ENCODE assay signal across 16 mouse cellular contexts in the genomic region with DNA sequence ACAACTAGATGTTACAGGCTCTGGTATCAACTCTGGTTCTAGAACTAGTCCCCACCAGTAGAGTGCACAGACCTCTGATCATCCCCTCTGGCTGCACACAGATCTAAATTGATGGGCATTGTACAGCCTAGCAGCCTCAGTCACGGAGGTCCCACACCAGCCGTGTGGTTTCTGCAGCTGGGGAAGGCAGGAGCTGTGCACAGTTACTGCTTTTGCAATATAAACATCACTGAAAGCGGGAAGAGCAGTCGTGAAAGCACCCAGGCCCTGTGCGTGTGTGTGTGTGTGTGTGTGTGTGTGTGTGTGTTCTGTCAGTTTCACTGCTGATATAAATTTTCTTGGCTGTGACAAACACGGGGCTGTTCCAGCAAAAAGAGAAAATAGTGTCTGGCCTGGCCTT.
"Had no signal": no experiment of that assay in that cellular context is flagged by ENCODE, and none has a peak within 500 bp of the region (broad histone marks: within the 10 kb centered on the region; RNA-seq: fewer than 3 reads in every experiment).

No protein-coding gene starts in this region.

- DNase-seq: kidney, adult 11 months; kidney, postnatal 10 days; left cerebral cortex, postnatal 4 days; lung, embryonic 14.5 days; lung, postnatal 10 days; lung, postnatal 4 days; retina, postnatal 1 day; right cerebral cortex, postnatal 4 days; spleen, adult 18-20 months; thymus, adult 18-20 months; thymus, postnatal 14 days had no signal

- ATAC-seq: hindbrain, postnatal 0 days; liver, embryonic 12.5 days had no signal

- H3K36me3 ChIP-seq: limb, embryonic 15.5 days; liver, embryonic 12.5 days; midbrain, embryonic 12.5 days had no signal

- H3K4me1 ChIP-seq: limb, embryonic 15.5 days; liver, embryonic 12.5 days; megakaryocyte, embryonic 14.5 days; midbrain, embryonic 12.5 days had no signal

- H3K9ac ChIP-seq: limb, embryonic 15.5 days; liver, embryonic 12.5 days; lung, embryonic 14.5 days; midbrain, embryonic 12.5 days had no signal

- H3K9me3 ChIP-seq: limb, embryonic 15.5 days; liver, embryonic 12.5 days; megakaryocyte, embryonic 14.5 days; midbrain, embryonic 12.5 days had no signal

- H3K4me2 ChIP-seq: limb, embryonic 15.5 days; liver, embryonic 12.5 days; lung, embryonic 14.5 days; midbrain, embryonic 12.5 days had no signal

- H3K27ac ChIP-seq: hindbrain, postnatal 0 days; limb, embryonic 15.5 days; liver, embryonic 12.5 days; midbrain, embryonic 12.5 days had no signal

- H3K27me3 ChIP-seq: limb, embryonic 15.5 days had no signal

- H3K4me3 ChIP-seq: limb, embryonic 15.5 days; liver, embryonic 12.5 days; megakaryocyte, embryonic 14.5 days; midbrain, embryonic 12.5 days had no signal
